Mouse (Mus musculus): ENCODE data around the gene Gm45208. TPM values are rescaled to one million over a fixed set of nuclear protein-coding genes. Genes with fewer than 3 reads are reported as not detected.
"Not testable (repeated sequence)": the region's sequence is repeated elsewhere in the genome, so short reads cannot be mapped to it uniquely, and the experiment has no call there.

Gm45208 gene
- polyA plus RNA-seq, 1 experiment from 2014 or later = 0.74 TPM

GRCm38 (mm10) chrX:7692862-7693261 lies 29.2 kb upstream of the Gm45208 start:
- ATAC-seq (ENCODE audit: extremely low read depth, insufficient number of reproducible peaks, low FRiP score, low TSS enrichment) = no peak
- H3K9ac ChIP-seq = no peak overlapping the region
- no peak overlapping the region for H3K4me2 ChIP-seq
- H3K9me3 ChIP-seq = no peaks in the 10 kb centered on the region
- 0 out of 2 replicates have a peak, but pooled peaks cover 5% of the 10 kb centered on the region for H3K27me3 ChIP-seq (replicated peaks)
- H3K36me3 ChIP-seq = no peaks in the 10 kb centered on the region
- no peak overlapping the region for H3K27ac ChIP-seq (replicated peaks)
- no peaks in the 10 kb centered on the region for H3K4me1 ChIP-seq
- H3K4me3 ChIP-seq = no peak overlapping the region
- 31% methylated on average over 4 of the region's 4 CpGs for WGBS

- no peaks in the 10 kb centered on the region; the same call in 1 of the 2 replicates for H3K4me1 ChIP-seq
- H3K27ac ChIP-seq (replicated peaks) = no peak overlapping the region
- peaks cover 27% of the 10 kb centered on the region for H3K36me3 ChIP-seq
- ATAC-seq (ENCODE audit: extremely low read depth, insufficient number of reproducible peaks, low FRiP score, low TSS enrichment) = no peak
- no peak overlapping the region for H3K9ac ChIP-seq
- peak overlapping the region; percentile 59 for H3K4me2 ChIP-seq
- H3K27me3 ChIP-seq (replicated peaks) = no peaks in the 10 kb centered on the region
- WGBS = 38% methylated on average over 6 of the region's 6 CpGs
- no peaks in the 10 kb centered on the region for H3K9me3 ChIP-seq
- peak overlapping the region; percentile 67 for H3K4me3 ChIP-seq
These were observed 25.5 kb upstream of the Gm45208 start for GRCm38 (mm10) chrX:7696520-7696919.

- peak within 1 kb of the TSS; percentile 67 for H3K4me3 ChIP-seq
- WGBS = 4% methylated on average over 33 of the region's 33 CpGs
- ATAC-seq (ENCODE audit: extremely low read depth, insufficient number of reproducible peaks, low FRiP score, low TSS enrichment) = peak; percentile 89; the same call in 1 of the 2 replicates
- H3K27me3 ChIP-seq (replicated peaks) = no peaks in the 10 kb centered on the region
- no peaks in the 10 kb centered on the region for H3K9me3 ChIP-seq
- peak within 1 kb of the TSS; percentile 84 for H3K9ac ChIP-seq
- H3K36me3 ChIP-seq = peaks cover 32% of the 10 kb centered on the region
- peak within 1 kb of the TSS; percentile 72 for H3K4me2 ChIP-seq
- H3K4me1 ChIP-seq = no peaks in the 10 kb centered on the region; the same call in 1 of the 2 replicates
- peak within 1 kb of the TSS; percentile 59 for H3K27ac ChIP-seq (replicated peaks)
These were observed 25.1 kb upstream of the Gm45208 start, which contains the start of gene Gpkow for GRCm38 (mm10) chrX:7696954-7697381. TSS of gene Gpkow (plus strand) at chrX:7697131.

GRCm38 (mm10) chrX:7713764-7714134 lies 8.3 kb upstream of the Gm45208 start:
- H3K36me3 ChIP-seq = peaks cover 12% of the 10 kb centered on the region
- H3K27me3 ChIP-seq (replicated peaks); H3K4me1 ChIP-seq; ATAC-seq (ENCODE audit: extremely low read depth, insufficient number of reproducible peaks, low FRiP score, low TSS enrichment); H3K9me3 ChIP-seq: not testable (repeated sequence)
- peak overlapping the region; percentile 65 for H3K4me2 ChIP-seq
- WGBS = 17% methylated on average over 5 of the region's 12 CpGs
- H3K27ac ChIP-seq (replicated peaks) = 0 out of 2 replicates have a peak overlapping the region, but pooled peaks have one; percentile 8
- H3K4me3 ChIP-seq = peak overlapping the region; percentile 46
- H3K9ac ChIP-seq = peak overlapping the region; percentile 75

- not testable (repeated sequence) for H3K9me3 ChIP-seq; H3K36me3 ChIP-seq; H3K27me3 ChIP-seq (replicated peaks); H3K4me1 ChIP-seq
- WGBS = 12% methylated on average over 55 of the region's 60 CpGs
- Histone ChIP-seq H3K4me3 (peak within 1 kb of the TSS; percentile 46), H3K4me2 (peak within 1 kb of the TSS; percentile 65), H3K27ac (replicated peaks) (0 out of 2 replicates have a peak within 1 kb of the TSS, but pooled peaks have one; percentile 8), H3K9ac (peak within 1 kb of the TSS; percentile 75)
- peak; percentile 90 for ATAC-seq (ENCODE audit: extremely low read depth, insufficient number of reproducible peaks, low FRiP score, low TSS enrichment)
These were observed 7.7 kb upstream of the Gm45208 start, which contains the start of gene Wdr45 for GRCm38 (mm10) chrX:7714135-7714899. TSS of gene Wdr45 (plus strand) at chrX:7714333.

- not testable (repeated sequence) for H3K4me3 ChIP-seq; H3K4me1 ChIP-seq; H3K36me3 ChIP-seq; H3K9ac ChIP-seq; H3K27me3 ChIP-seq (replicated peaks); H3K9me3 ChIP-seq; H3K4me2 ChIP-seq; ATAC-seq (ENCODE audit: extremely low read depth, insufficient number of reproducible peaks, low FRiP score, low TSS enrichment); H3K27ac ChIP-seq (replicated peaks)
- WGBS = 39% methylated on average over 1 of the region's 1 CpGs
These were observed 6.0 kb upstream of the Gm45208 start for GRCm38 (mm10) chrX:7716058-7716457.

GRCm38 (mm10) chrX:7722282-7722611 lies 202 bp downstream of the Gm45208 start:
- Histone ChIP-seq H3K36me3 (peaks cover 29% of the 10 kb centered on the region), H3K4me2 (peak overlapping the region; percentile 75), H3K4me1 (peaks cover 6% of the 10 kb centered on the region), H3K27me3 (replicated peaks) (no peaks in the 10 kb centered on the region), H3K4me3 (peak overlapping the region; percentile 66), H3K27ac (replicated peaks) (peak overlapping the region; percentile 94), H3K9ac (peak overlapping the region; percentile 82), H3K9me3 (no peaks in the 10 kb centered on the region)
- 18% methylated on average over 11 of the region's 11 CpGs for WGBS
- 0 out of 2 replicates have a peak, but pooled peaks have one; percentile 9 for ATAC-seq (ENCODE audit: extremely low read depth, insufficient number of reproducible peaks, low FRiP score, low TSS enrichment)

- H3K36me3 ChIP-seq = peaks cover 30% of the 10 kb centered on the region
- peak; percentile 2; the same call in 1 of the 2 replicates for ATAC-seq (ENCODE audit: extremely low read depth, insufficient number of reproducible peaks, low FRiP score, low TSS enrichment)
- H3K9ac ChIP-seq = peak overlapping the region; percentile 82
- H3K4me3 ChIP-seq = peak overlapping the region; percentile 66
- peak overlapping the region; percentile 94; the same call in 1 of the 2 replicates for H3K27ac ChIP-seq (replicated peaks)
- no peaks in the 10 kb centered on the region for H3K9me3 ChIP-seq
- H3K4me2 ChIP-seq = peak overlapping the region; percentile 75
- 9% methylated on average over 4 of the region's 4 CpGs for WGBS
- no peaks in the 10 kb centered on the region for H3K27me3 ChIP-seq (replicated peaks)
- peaks cover 6% of the 10 kb centered on the region for H3K4me1 ChIP-seq
These were observed 646 bp downstream of the Gm45208 start for GRCm38 (mm10) chrX:7722691-7723090.

- WGBS = 78% methylated on average over 7 of the region's 7 CpGs
- no peak for ATAC-seq (ENCODE audit: extremely low read depth, insufficient number of reproducible peaks, low FRiP score, low TSS enrichment)
- H3K4me3 ChIP-seq = no peak overlapping the region
- no peak overlapping the region for H3K9ac ChIP-seq
- no peak overlapping the region for H3K4me2 ChIP-seq
- H3K27ac ChIP-seq (replicated peaks) = no peak overlapping the region
- H3K4me1 ChIP-seq = peaks cover 13% of the 10 kb centered on the region
- no peaks in the 10 kb centered on the region for H3K9me3 ChIP-seq
- H3K36me3 ChIP-seq = peaks cover 30% of the 10 kb centered on the region
- H3K27me3 ChIP-seq (replicated peaks) = no peaks in the 10 kb centered on the region
These were observed 2.1 kb downstream of the Gm45208 start for GRCm38 (mm10) chrX:7724135-7724534.

- no peaks in the 10 kb centered on the region for H3K27me3 ChIP-seq (replicated peaks)
- peaks cover 30% of the 10 kb centered on the region for H3K36me3 ChIP-seq
- 85% methylated on average over 12 of the region's 12 CpGs for WGBS
- H3K4me1 ChIP-seq = peaks cover 15% of the 10 kb centered on the region
- H3K4me2 ChIP-seq = no peak overlapping the region
- no peak overlapping the region for H3K9ac ChIP-seq
- no peaks in the 10 kb centered on the region for H3K9me3 ChIP-seq
- H3K4me3 ChIP-seq = no peak overlapping the region
- H3K27ac ChIP-seq (replicated peaks) = no peak overlapping the region
- no peak for ATAC-seq (ENCODE audit: extremely low read depth, insufficient number of reproducible peaks, low FRiP score, low TSS enrichment)
These were observed 3.8 kb downstream of the Gm45208 start for GRCm38 (mm10) chrX:7725841-7726240.

- peaks cover 15% of the 10 kb centered on the region for H3K4me1 ChIP-seq
- no peaks in the 10 kb centered on the region for H3K9me3 ChIP-seq
- H3K9ac ChIP-seq = no peak overlapping the region
- no peak overlapping the region for H3K4me2 ChIP-seq
- H3K36me3 ChIP-seq = peaks cover 30% of the 10 kb centered on the region
- 86% methylated on average over 13 of the region's 13 CpGs for WGBS
- no peak overlapping the region for H3K27ac ChIP-seq (replicated peaks)
- no peak overlapping the region for H3K4me3 ChIP-seq
- H3K27me3 ChIP-seq (replicated peaks) = no peaks in the 10 kb centered on the region
- ATAC-seq (ENCODE audit: extremely low read depth, insufficient number of reproducible peaks, low FRiP score, low TSS enrichment) = no peak
These were observed 5.1 kb downstream of the Gm45208 start for GRCm38 (mm10) chrX:7727176-7727575.
